ENCODE assay signal across 8 mouse cellular contexts in the genomic region with DNA sequence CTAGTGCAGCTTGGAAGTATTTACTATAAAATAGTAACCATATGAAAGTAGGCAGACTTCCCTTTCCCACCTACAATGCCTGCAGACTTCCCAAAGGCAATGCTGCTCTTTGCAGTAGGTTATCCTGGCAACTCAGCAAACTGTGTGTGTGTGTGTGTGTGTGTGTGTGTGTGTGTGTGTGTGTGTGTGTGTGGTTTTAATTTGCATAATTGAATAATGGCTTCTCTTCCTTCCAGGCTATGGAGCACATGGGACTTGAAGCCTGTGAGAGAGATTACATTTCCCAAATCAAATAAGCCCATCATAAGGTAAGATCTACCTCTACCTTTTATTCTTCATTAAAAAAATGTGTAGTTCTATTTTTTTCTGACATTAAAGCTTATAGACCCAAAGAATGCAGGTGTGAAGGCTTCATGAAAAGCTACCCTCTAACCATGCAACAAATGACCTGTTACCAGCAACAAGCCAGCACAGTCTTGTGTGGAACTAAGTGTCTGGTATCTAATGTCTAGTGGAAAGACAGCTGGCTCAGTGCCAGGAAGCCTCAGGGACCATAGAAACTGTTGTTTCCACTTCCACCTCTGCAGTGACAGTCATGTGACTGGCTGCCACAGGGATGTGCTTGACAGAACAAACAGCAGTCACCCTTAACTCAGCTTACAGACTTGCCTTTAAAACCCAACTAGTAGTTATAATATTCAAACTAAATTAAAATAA. TPM values are rescaled to one million over a fixed set of nuclear protein-coding genes. Genes with fewer than 3 reads are reported as not detected.
DNase-seq lines count a peak whose midpoint lies in the region; ATAC-seq and TF ChIP-seq lines count a peak whose summit lies in the region.

No protein-coding gene starts in this region.

- no peak overlapping the region for H3K4me3 ChIP-seq in liver, embryonic 12.5 days
- H3K4me3 ChIP-seq in heart, embryonic 16.5 days (ENCODE audit: low read length), result no peak overlapping the region
- no peak overlapping the region for H3K4me3 ChIP-seq in spleen, adult 2 months (ENCODE audit: extremely low read depth, insufficient read depth, insufficient read length)
- H3K4me3 ChIP-seq in left cerebral cortex, adult 2 months, result no peak overlapping the region

- H3K36me3 ChIP-seq in liver, embryonic 12.5 days, result peaks cover 14% of the 10 kb centered on the region
- peaks cover 13% of the 10 kb centered on the region for H3K36me3 ChIP-seq in heart, embryonic 16.5 days (ENCODE audit: control insufficient read depth, insufficient read depth)
- peaks cover 16% of the 10 kb centered on the region for H3K36me3 ChIP-seq in spleen, adult 2 months (ENCODE audit: control insufficient read depth, insufficient read depth, low read length)

- no peak overlapping the region for H3K9ac ChIP-seq in liver, embryonic 12.5 days
- no peak overlapping the region for H3K9ac ChIP-seq in heart, embryonic 16.5 days (ENCODE audit: low read length)

- intact Hi-C loops in left cerebral cortex, adult 2 months (cut with DNase I), result loop anchor here (5.0 kb wide), 1 partner anchor 91 kb away; no protein-coding TSS in a partner anchor
- intact Hi-C loops in gastrocnemius, postnatal 14 days (cut with DNase I; ENCODE audit: low total_unique reads), result no loop called here

- ATAC-seq in liver, embryonic 12.5 days, result no peak
- peak; percentile 89 for ATAC-seq in heart, embryonic 16.5 days (replicated peaks; ENCODE audit: extremely low read depth, insufficient read depth, low FRiP score)

- no peaks in the 10 kb centered on the region for H3K9me3 ChIP-seq in liver, embryonic 12.5 days (replicated peaks)
- no peaks in the 10 kb centered on the region for H3K9me3 ChIP-seq in heart, embryonic 16.5 days (replicated peaks; ENCODE audit: control insufficient read depth, low read length)

- no peaks in the 10 kb centered on the region for H3K27me3 ChIP-seq in liver, embryonic 12.5 days (replicated peaks)
- H3K27me3 ChIP-seq in heart, embryonic 16.5 days (ENCODE audit: control insufficient read depth, insufficient read depth, low read length), result no peaks in the 10 kb centered on the region
- no peaks in the 10 kb centered on the region for H3K27me3 ChIP-seq in spleen, adult 2 months (ENCODE audit: control insufficient read depth, insufficient read depth, low read length)

- no peak overlapping the region for H3K4me2 ChIP-seq in liver, embryonic 12.5 days
- no peak overlapping the region for H3K4me2 ChIP-seq in heart, embryonic 16.5 days (ENCODE audit: low read depth, low read length)

- H3K4me1 ChIP-seq in liver, embryonic 12.5 days, result no peaks in the 10 kb centered on the region
- H3K4me1 ChIP-seq in heart, embryonic 16.5 days (ENCODE audit: control insufficient read depth, insufficient read depth, low read length), result 0 out of 2 replicates have a peak, but pooled peaks cover 2% of the 10 kb centered on the region
- no peaks in the 10 kb centered on the region for H3K4me1 ChIP-seq in spleen, adult 2 months (ENCODE audit: control insufficient read depth, insufficient read depth, insufficient read length)

- DNase-seq in liver, result peak; percentile 27
- DNase-seq in brain, embryonic 14.5 days (ENCODE audit: low read depth), result peak; percentile 77
- DNase-seq in lung, postnatal 10 days, result peak; percentile 36
- peak; percentile 57 to 74 for DNase-seq in spleen, adult 2 months (ENCODE audit: low read depth in 1 of 2, low spot score in 2 of 2)
- DNase-seq in left cerebral cortex, adult 2 months (ENCODE audit: extremely low spot score in 1 of 2, low spot score in 2 of 2), result no peak
- DNase-seq in gastrocnemius, postnatal 14 days, result no peak

- H3K27ac ChIP-seq in liver, embryonic 12.5 days, result no peak overlapping the region
- H3K27ac ChIP-seq in heart, embryonic 16.5 days (ENCODE audit: low read length), result no peak overlapping the region
- no peak overlapping the region for H3K27ac ChIP-seq in spleen, adult 2 months (ENCODE audit: insufficient read depth, low read length)
- H3K27ac ChIP-seq in left cerebral cortex, adult 2 months, result no peak overlapping the region

- TF ChIP-seq CTCF in brain, embryonic 14.5 days (IDR thresholded peaks at IDR 0.05; ENCODE audit: borderline replicate concordance, extremely low read depth, insufficient read depth, insufficient read length), result no peak
- TF ChIP-seq CTCF in spleen, adult 2 months (IDR thresholded peaks at IDR 0.05; ENCODE audit: extremely low read depth, insufficient read depth, insufficient read length, insufficient replicate concordance), result no peak
- no peak for TF ChIP-seq CTCF in left cerebral cortex, adult 2 months (IDR thresholded peaks at IDR 0.05)

- no peak for TF ChIP-seq POLR2A in brain, embryonic 14.5 days (IDR thresholded peaks at IDR 0.05; ENCODE audit: borderline replicate concordance, extremely low read depth, insufficient read depth, insufficient read length, poor library complexity, severe bottlenecking)
- no peak for TF ChIP-seq POLR2A in spleen, adult 2 months (IDR thresholded peaks at IDR 0.05; ENCODE audit: low read depth, low read length)

RNA-seq across cellular contexts. Expression of a gene that starts 7.9 kb away (rescaled TPM):
- polyA plus RNA-seq in liver, embryonic 12.5 days (2016; fragmentation: Nextera tagmentation; extraction: Ambion mirVana), result 0.17 TPM in 1 of 2 replicates, not detected in the other
- polyA plus RNA-seq in brain, embryonic 14.5 days (2012; rRNA removed), result 22.8 and 37.7 TPM in 2 replicates
- polyA plus RNA-seq in heart, embryonic 16.5 days (2015; fragmentation: Nextera tagmentation; extraction: Ambion mirVana), result 0.29 and 0.39 TPM in 2 replicates
- 0.04 TPM in 1 of 2 replicates, not detected in the other for polyA plus RNA-seq in spleen, adult 2 months (2012; rRNA removed)
- total RNA-seq in left cerebral cortex, adult 2 months (2021), result 10 to 100 TPM; 39.3 to 45.2 TPM
- under 1 TPM; 0.31 to 0.47 TPM for total RNA-seq in gastrocnemius, postnatal 14 days (2021)

Comparison
In these comparisons a context has a peak if more than half of its experiments do, and no peak if none do; other contexts are left out.
1. DNase-seq: peak in liver (single experiment), brain, embryonic 14.5 days (single experiment), lung, postnatal 10 days (single experiment) and spleen, adult 2 months (2 of 2); none in left cerebral cortex, adult 2 months (0 of 2) and gastrocnemius, postnatal 14 days (single experiment).
2. RNA of a gene that starts 7.9 kb away (polyA plus RNA-seq): 22.8 to 37.7 TPM in brain, embryonic 14.5 days; 0.29 to 0.39 TPM in heart, embryonic 16.5 days, 0.17 TPM in liver, embryonic 12.5 days and 0.04 TPM in spleen, adult 2 months; every median in the first group is over 10 times any median in the second.